Mouse (Mus musculus): Measurements from ENCODE around the gene Abcb8.

GRCm38 (mm10) chr5:24453985-24454303 lies 60.5 kb downstream of the Abcb8 start:
- TF ChIP-seq CTCF (IDR thresholded peaks at IDR 0.05 in 2 of 3, conservative IDR thresholded peaks at IDR 0.05 in 1 of 3; ENCODE audit: control insufficient read depth in 1 of 3, insufficient read depth in 1 of 3, low read depth in 2 of 3, low read length in 3 of 3, poor library complexity in 1 of 3, severe bottlenecking in 1 of 3) = no peak
- no peak for TF ChIP-seq USF2 (IDR thresholded peaks at IDR 0.05; ENCODE audit: borderline replicate concordance in 1 of 2, insufficient read depth in 1 of 2, low read depth in 1 of 2, low read length in 2 of 2)
- no peak for TF ChIP-seq TAL1 (IDR thresholded peaks at IDR 0.05; ENCODE audit: low read length)
- TF ChIP-seq USF1 (IDR thresholded peaks at IDR 0.05; ENCODE audit: low read depth, low read length) = no peak
- no peak for TF ChIP-seq TBP (IDR thresholded peaks at IDR 0.05; ENCODE audit: low read depth, low read length)
